Mouse (Mus musculus): ENCODE measurements around the gene Slc25a34. TPM values are rescaled to one million over a fixed set of nuclear protein-coding genes. Genes with fewer than 3 reads are reported as not detected.

The Slc25a34 gene
- total and polyA plus RNA-seq, 3 experiments = 0.16 TPM; not detected in 2

GRCm38 (mm10) chr4:141599251-141600141 is 24.1 kb downstream of the Slc25a34 start:
- ATAC-seq (ENCODE audit: extremely low read depth, insufficient number of reproducible peaks, low FRiP score, poor library complexity, severe bottlenecking) (no peak), DNase-seq (ENCODE audit: low spot score) (no peak)
- Histone ChIP-seq H3K36me3 (replicated peaks) (no peaks in the 10 kb centered on the region), H3K9me3 (replicated peaks) (no peaks in the 10 kb centered on the region), H3K27me3 (ENCODE audit: insufficient read depth, low read length) (peaks cover 60% of the 10 kb centered on the region), H3K4me3 (ENCODE audit: low read depth, low read length) (no peak overlapping the region), H3K4me1 (ENCODE audit: insufficient read depth, low read depth, low read length) (no peaks in the 10 kb centered on the region)
- no peak for TF ChIP-seq GATA2 (IDR thresholded peaks at IDR 0.05; ENCODE audit: borderline replicate concordance, low read depth, low read length)
- no peak for TF ChIP-seq GATA1 (IDR thresholded peaks at IDR 0.05; ENCODE audit: borderline replicate concordance, low read length)
- TF ChIP-seq CTCF (IDR thresholded peaks at IDR 0.05; ENCODE audit: low read depth, low read length) = no peak
- no peak for TF ChIP-seq POLR2AphosphoS5 (IDR thresholded peaks at IDR 0.05; ENCODE audit: insufficient replicate concordance, low read depth, low read length)
- TF ChIP-seq TAL1 (conservative IDR thresholded peaks at IDR 0.05; ENCODE audit: low read depth, low read length) = no peak

- TF ChIP-seq GATA1 (IDR thresholded peaks at IDR 0.05; ENCODE audit: borderline replicate concordance, low read length) (no peak), CTCF (IDR thresholded peaks at IDR 0.05; ENCODE audit: low read depth, low read length) (no peak), TAL1 (conservative IDR thresholded peaks at IDR 0.05; ENCODE audit: low read depth, low read length) (no peak), POLR2AphosphoS5 (IDR thresholded peaks at IDR 0.05; ENCODE audit: insufficient replicate concordance, low read depth, low read length) (no peak), GATA2 (IDR thresholded peaks at IDR 0.05; ENCODE audit: borderline replicate concordance, low read depth, low read length) (no peak)
- H3K27me3 ChIP-seq (ENCODE audit: insufficient read depth, low read length) = peaks cover 58% of the 10 kb centered on the region
- H3K36me3 ChIP-seq (replicated peaks) = no peaks in the 10 kb centered on the region
Measured at GRCm38 (mm10) chr4:141598894-141599250, 24.7 kb downstream of the Slc25a34 start.

GRCm38 (mm10) chr4:141598199-141598893 is 25.3 kb downstream of the Slc25a34 start:
- H3K36me3 ChIP-seq (replicated peaks) = no peaks in the 10 kb centered on the region
- no peaks in the 10 kb centered on the region for H3K9me3 ChIP-seq (replicated peaks)
- H3K27me3 ChIP-seq (ENCODE audit: insufficient read depth, low read length) = peaks cover 57% of the 10 kb centered on the region
- DNase-seq (ENCODE audit: low spot score) (no peak), ATAC-seq (ENCODE audit: extremely low read depth, insufficient number of reproducible peaks, low FRiP score, poor library complexity, severe bottlenecking) (no peak)
- TF ChIP-seq CTCF (IDR thresholded peaks at IDR 0.05; ENCODE audit: low read depth, low read length) (no peak), POLR2AphosphoS5 (IDR thresholded peaks at IDR 0.05; ENCODE audit: insufficient replicate concordance, low read depth, low read length) (no peak), TAL1 (conservative IDR thresholded peaks at IDR 0.05; ENCODE audit: low read depth, low read length) (no peak), GATA1 (IDR thresholded peaks at IDR 0.05; ENCODE audit: borderline replicate concordance, low read length) (no peak), GATA2 (IDR thresholded peaks at IDR 0.05; ENCODE audit: borderline replicate concordance, low read depth, low read length) (no peak)
- no peak overlapping the region for H3K4me3 ChIP-seq (ENCODE audit: low read depth, low read length)
- no peaks in the 10 kb centered on the region for H3K4me1 ChIP-seq (ENCODE audit: insufficient read depth, low read depth, low read length)

More at GRCm38 (mm10) chr4:141598894-141599250, 24.7 kb downstream of the Slc25a34 start:
- no peaks in the 10 kb centered on the region for H3K4me1 ChIP-seq (ENCODE audit: insufficient read depth, low read depth, low read length)
- ATAC-seq (ENCODE audit: extremely low read depth, insufficient number of reproducible peaks, low FRiP score, poor library complexity, severe bottlenecking) = no peak
- DNase-seq (ENCODE audit: low spot score) = no peak
- H3K9me3 ChIP-seq (replicated peaks) = no peaks in the 10 kb centered on the region
- H3K4me3 ChIP-seq (ENCODE audit: low read depth, low read length) = no peak overlapping the region

GRCm38 (mm10) chr4:141596700-141597328 is 26.8 kb downstream of the Slc25a34 start:
- H3K4me3 ChIP-seq (ENCODE audit: low read depth, low read length) = no peak overlapping the region

GRCm38 (mm10) chr4:141595605-141596268 is 27.9 kb downstream of the Slc25a34 start:
- Histone ChIP-seq H3K4me1 (ENCODE audit: insufficient read depth, low read depth, low read length) (no peaks in the 10 kb centered on the region), H3K36me3 (replicated peaks) (no peaks in the 10 kb centered on the region), H3K4me3 (ENCODE audit: low read depth, low read length) (no peak overlapping the region), H3K27me3 (ENCODE audit: insufficient read depth, low read length) (peaks cover 50% of the 10 kb centered on the region), H3K9me3 (replicated peaks) (no peaks in the 10 kb centered on the region)
- no peak for ATAC-seq (ENCODE audit: extremely low read depth, insufficient number of reproducible peaks, low FRiP score, poor library complexity, severe bottlenecking)
- DNase-seq (ENCODE audit: low spot score) = no peak
- TF ChIP-seq GATA1 (IDR thresholded peaks at IDR 0.05; ENCODE audit: borderline replicate concordance, low read length) = no peak
- no peak for TF ChIP-seq POLR2AphosphoS5 (IDR thresholded peaks at IDR 0.05; ENCODE audit: insufficient replicate concordance, low read depth, low read length)
- TF ChIP-seq TAL1 (conservative IDR thresholded peaks at IDR 0.05; ENCODE audit: low read depth, low read length) = no peak

More at GRCm38 (mm10) chr4:141596700-141597328, 26.8 kb downstream of the Slc25a34 start:
- ATAC-seq (ENCODE audit: extremely low read depth, insufficient number of reproducible peaks, low FRiP score, poor library complexity, severe bottlenecking) (no peak), DNase-seq (ENCODE audit: low spot score) (no peak)
- H3K9me3 ChIP-seq (replicated peaks) = no peaks in the 10 kb centered on the region
- TF ChIP-seq GATA2 (IDR thresholded peaks at IDR 0.05; ENCODE audit: borderline replicate concordance, low read depth, low read length) = no peak
- H3K4me1 ChIP-seq (ENCODE audit: insufficient read depth, low read depth, low read length) = no peaks in the 10 kb centered on the region
- H3K27me3 ChIP-seq (ENCODE audit: insufficient read depth, low read length) = peaks cover 59% of the 10 kb centered on the region
- H3K36me3 ChIP-seq (replicated peaks) = no peaks in the 10 kb centered on the region

GRCm38 (mm10) chr4:141595138-141595537 is 28.5 kb downstream of the Slc25a34 start:
- H3K9me3 ChIP-seq (replicated peaks) = no peaks in the 10 kb centered on the region
- H3K36me3 ChIP-seq (replicated peaks) = no peaks in the 10 kb centered on the region
- no peak for DNase-seq (ENCODE audit: low spot score)
- ATAC-seq (ENCODE audit: extremely low read depth, insufficient number of reproducible peaks, low FRiP score, poor library complexity, severe bottlenecking) = no peak
- H3K27me3 ChIP-seq (ENCODE audit: insufficient read depth, low read length) = peaks cover 49% of the 10 kb centered on the region
- TF ChIP-seq TAL1 (conservative IDR thresholded peaks at IDR 0.05; ENCODE audit: low read depth, low read length) (no peak), CTCF (IDR thresholded peaks at IDR 0.05; ENCODE audit: low read depth, low read length) (no peak), GATA2 (IDR thresholded peaks at IDR 0.05; ENCODE audit: borderline replicate concordance, low read depth, low read length) (no peak), GATA1 (IDR thresholded peaks at IDR 0.05; ENCODE audit: borderline replicate concordance, low read length) (no peak)
- H3K4me1 ChIP-seq (ENCODE audit: insufficient read depth, low read depth, low read length) = no peaks in the 10 kb centered on the region
- no peak overlapping the region for H3K4me3 ChIP-seq (ENCODE audit: low read depth, low read length)
